Mouse (Mus musculus) urinary bladder, postnatal 4 days (tissue): ENCODE data around the gene Fam131a.

Source experiments
- DNase-seq, 2 experiments: peaks; one replicate each; pipeline ENCODE4 v3.0.0; 2021 to 2022; ENCODE audit warnings: low spot score in 2 of 2

Gene Fam131a

GRCm38 (mm10) chr16:20739845-20740244, 46.8 kb downstream of the Fam131a start:
- no peak for DNase-seq

- peak; percentile 72 to 73 for DNase-seq
Measured at GRCm38 (mm10) chr16:20746641-20747040, 53.6 kb downstream of the Fam131a start.

GRCm38 (mm10) chr16:20750518-20750917, 57.5 kb downstream of the Fam131a start:
- no peak for DNase-seq
